Mouse (Mus musculus): ENCODE measurements around the gene Speer4e.
"Not testable (repeated sequence)": the region's sequence is repeated elsewhere in the genome, so short reads cannot be mapped to it uniquely, and the experiment has no call there.

DNA sequence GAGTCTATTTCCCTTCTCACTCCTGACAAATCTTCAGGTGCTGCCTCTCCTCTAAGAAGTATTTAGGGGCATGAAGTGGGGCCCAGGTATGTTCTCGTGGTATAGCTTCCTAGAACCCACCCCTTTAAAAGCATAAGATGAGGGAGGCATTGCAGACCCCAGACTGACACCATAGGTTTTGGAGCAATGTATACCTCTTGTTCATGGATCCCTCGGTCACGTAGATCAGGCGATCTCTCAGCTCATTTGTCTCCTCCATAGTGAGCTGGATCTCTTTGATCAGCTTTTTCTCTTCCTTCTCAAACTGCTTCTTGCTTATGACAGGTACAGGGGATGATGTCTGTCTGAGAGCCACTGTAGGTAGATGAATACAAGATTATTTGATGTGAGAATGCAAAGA, 39.1 kb upstream of the Speer4e start:
- TF ChIP-seq EP300, CTCF (IDR thresholded peaks at IDR 0.05): not testable (repeated sequence)
